Mouse (Mus musculus) embryonic fibroblast, embryonic 13.5 days (primary cell): ENCODE measurements around the gene Sat2.

ENCODE experiments used
- CTCF ChIP-seq: IDR thresholded peaks from 2 replicates; pipeline ENCODE4 v1.5.1; 2011; ENCODE audit warnings: mild to moderate bottlenecking, control low read depth, low read length, moderate library complexity, borderline replicate concordance; ENCODE audit not compliant: insufficient read depth
- POLR2A ChIP-seq: IDR thresholded peaks from 2 replicates; pipeline ENCODE4 v1.6.1; 2011; ENCODE audit warnings: low read depth, mild to moderate bottlenecking, control low read depth, low read length, moderate library complexity

DNA sequence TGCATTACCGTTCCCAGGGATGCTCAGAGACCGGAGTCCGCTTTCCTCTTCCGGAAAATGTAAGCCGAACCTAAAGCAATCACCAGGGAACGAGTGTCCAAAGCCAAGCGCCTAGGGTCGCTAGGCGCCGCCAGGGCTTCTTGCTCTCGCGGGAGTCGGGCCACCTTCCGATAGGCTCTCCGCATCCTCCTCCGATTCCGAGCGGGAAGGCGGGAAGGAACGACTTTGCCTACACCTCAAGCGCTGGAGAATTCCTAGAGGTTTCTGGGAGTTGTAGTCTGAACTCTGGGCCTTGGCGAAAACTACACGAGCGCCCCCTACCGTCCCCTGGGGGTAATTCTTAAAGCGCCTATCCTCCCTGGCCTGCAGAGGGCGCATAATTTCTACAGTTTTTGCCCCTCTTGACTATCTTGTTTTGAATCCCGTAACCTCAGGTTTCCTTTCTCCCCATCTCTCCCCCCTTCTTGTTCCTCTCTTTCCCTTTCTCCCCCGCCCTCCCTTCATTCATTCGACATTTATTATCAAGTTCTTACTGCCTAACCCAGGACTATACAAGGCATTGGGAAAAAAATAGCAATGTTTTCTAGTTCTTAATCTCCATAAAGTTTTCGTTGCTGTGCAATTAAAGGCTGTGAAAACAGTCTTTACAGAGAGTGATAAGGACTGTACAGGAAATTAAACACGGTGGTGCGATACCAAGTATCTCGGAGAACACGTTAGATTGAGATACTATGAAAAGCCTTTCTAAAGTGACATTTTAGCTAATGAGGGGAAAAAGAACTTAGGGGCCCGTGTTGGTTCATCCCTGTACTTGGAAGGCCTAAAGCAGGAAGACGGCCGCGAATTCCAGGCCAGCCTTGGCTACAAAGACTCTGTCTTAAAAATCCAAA is 42.5 kb upstream of the Sat2 start:
- TF ChIP-seq CTCF (peak; percentile 68), POLR2A (peak; percentile 73)
